Mouse (Mus musculus) hindbrain, postnatal 0 days (tissue): ENCODE measurements at regions not wholly inside any gene's neighbourhood (a gene's known extent, or its start where the extent isn't known, plus 50 kb on each side); places are given as distances from the start of the nearest gene placed in this dataset.

Experiments
- ATAC-seq: fragments of 200-750 bp; cut with Nextera tagmentation; 2 replicates; pipeline ENCODE4 v1.8.0; 2017; ENCODE audit warnings: mild to moderate bottlenecking, moderate TSS enrichment, moderate library complexity
- DNase-seq: peaks from one replicate; pipeline ENCODE4 v3.0.0-alpha.2; 2015; ENCODE audit warnings: low spot score
- H3K27ac ChIP-seq: fragments of 300-500 bp; sonication (generic); 2 replicates; pipeline ENCODE4 v1.5.1; 2014; ENCODE audit warnings: mild to moderate bottlenecking
- H3K27me3 ChIP-seq: fragments of 300-500 bp; sonication (generic); 2 replicates; pipeline ENCODE4 v1.6.1; 2014; ENCODE audit warnings: low read length, mixed read lengths; ENCODE audit not compliant: insufficient read depth
- H3K36me3 ChIP-seq: fragments of 300-500 bp; sonication (generic); 2 replicates; pipeline ENCODE4 v1.6.1; 2014; ENCODE audit warnings: low read length, mixed read lengths; ENCODE audit not compliant: insufficient read depth
- H3K4me1 ChIP-seq: fragments of 300-500 bp; sonication (generic); 2 replicates; pipeline ENCODE4 v1.6.1; 2014; ENCODE audit warnings: antibody characterized with exemption, low read length, mixed read lengths; ENCODE audit not compliant: insufficient read depth
- H3K4me2 ChIP-seq: fragments of 300-500 bp; sonication (generic); 2 replicates; pipeline ENCODE4 v1.6.1; 2014; ENCODE audit warnings: low read depth, mild to moderate bottlenecking, low read length, moderate library complexity, mixed read lengths
- H3K4me3 ChIP-seq: fragments of 300-500 bp; sonication (generic); 2 replicates; pipeline ENCODE4 v1.5.1; 2014; ENCODE audit warnings: low read length
- H3K9ac ChIP-seq: fragments of 300-500 bp; sonication (generic); replicated peaks from 2 replicates; pipeline ENCODE4 v1.6.1; 2014; ENCODE audit warnings: mild to moderate bottlenecking, low read length, moderate library complexity, mixed read lengths
- H3K9me3 ChIP-seq: fragments of 300-500 bp; sonication (generic); 2 replicates; pipeline ENCODE4 v1.6.1; 2016; ENCODE audit warnings: low read length, mixed read lengths
- CTCF ChIP-seq: IDR thresholded peaks from 2 replicates; pipeline ENCODE4 v1.5.1; 2016; ENCODE audit warnings: antibody characterized with exemption, control low read depth, low read depth
- WGBS: fragments of 180-500 bp; shearing (Covaris S2); extraction: QIAGEN DNeasy Blood & Tissue Kit; methylation state at CpG from one replicate; pipeline ENCODE4 v1.1.7; 2014; 5-methylcytosine and 5-hydroxymethylcytosine counted together

GRCm38 (mm10) chr1:105434631-105435403 lies 78.3 kb upstream of the Rnf152 start:
- Histone ChIP-seq H3K4me2 (no peak overlapping the region), H3K27ac (no peak overlapping the region), H3K9ac (no peak overlapping the region), H3K9me3 (no peaks in the 10 kb centered on the region), H3K36me3 (no peaks in the 10 kb centered on the region), H3K27me3 (no peaks in the 10 kb centered on the region), H3K4me3 (no peak overlapping the region), H3K4me1 (no peaks in the 10 kb centered on the region)
- no peak for TF ChIP-seq CTCF
- no peak for ATAC-seq
- 86% methylated on average over 8 of the region's 8 CpGs for WGBS
- DNase-seq = no peak

GRCm38 (mm10) chr1:105433949-105434348 lies 77.4 kb upstream of the Rnf152 start:
- no peaks in the 10 kb centered on the region for H3K4me1 ChIP-seq
- ATAC-seq (no peak; the same call in 1 of the 2 replicates), DNase-seq (no peak)
- no peak for TF ChIP-seq CTCF
- H3K9ac ChIP-seq = no peak overlapping the region
- H3K9me3 ChIP-seq = no peaks in the 10 kb centered on the region
- no peak overlapping the region for H3K4me3 ChIP-seq
- H3K27ac ChIP-seq = no peak overlapping the region
- no peaks in the 10 kb centered on the region for H3K27me3 ChIP-seq
- H3K4me2 ChIP-seq = no peak overlapping the region
- no peaks in the 10 kb centered on the region for H3K36me3 ChIP-seq
- WGBS = 66% methylated on average over 2 of the region's 2 CpGs

GRCm38 (mm10) chr1:105431803-105432202 lies 75.3 kb upstream of the Rnf152 start:
- H3K9ac ChIP-seq = no peak overlapping the region
- ATAC-seq (no peak), DNase-seq (no peak)
- no peaks in the 10 kb centered on the region for H3K9me3 ChIP-seq
- 79% methylated on average over 2 of the region's 2 CpGs for WGBS
- no peaks in the 10 kb centered on the region for H3K4me1 ChIP-seq
- H3K4me3 ChIP-seq = no peak overlapping the region
- H3K36me3 ChIP-seq = no peaks in the 10 kb centered on the region
- no peak overlapping the region for H3K27ac ChIP-seq
- H3K4me2 ChIP-seq = no peak overlapping the region
- H3K27me3 ChIP-seq = no peaks in the 10 kb centered on the region
- TF ChIP-seq CTCF = no peak

GRCm38 (mm10) chr1:105430712-105431111 lies 74.2 kb upstream of the Rnf152 start:
- no peak for ATAC-seq

GRCm38 (mm10) chr1:105428165-105428564 lies 71.7 kb upstream of the Rnf152 start:
- no peak for TF ChIP-seq CTCF
- WGBS = 95% methylated on average over 1 of the region's 1 CpGs

More at GRCm38 (mm10) chr1:105430712-105431111, 74.2 kb upstream of the Rnf152 start:
- Histone ChIP-seq H3K36me3 (no peaks in the 10 kb centered on the region), H3K27me3 (no peaks in the 10 kb centered on the region), H3K27ac (no peak overlapping the region), H3K4me2 (no peak overlapping the region), H3K4me1 (no peaks in the 10 kb centered on the region), H3K4me3 (no peak overlapping the region), H3K9ac (no peak overlapping the region), H3K9me3 (no peaks in the 10 kb centered on the region)
- no peak for DNase-seq
- no peak for TF ChIP-seq CTCF
- WGBS = 93% methylated on average over 4 of the region's 4 CpGs

GRCm38 (mm10) chr1:105426086-105426485 lies 69.6 kb upstream of the Rnf152 start:
- Histone ChIP-seq H3K9ac (no peak overlapping the region), H3K4me3 (no peak overlapping the region), H3K4me2 (no peak overlapping the region), H3K9me3 (no peaks in the 10 kb centered on the region), H3K4me1 (no peaks in the 10 kb centered on the region), H3K27ac (no peak overlapping the region), H3K36me3 (no peaks in the 10 kb centered on the region), H3K27me3 (no peaks in the 10 kb centered on the region)
- no peak for TF ChIP-seq CTCF
- ATAC-seq = no peak
- 42% methylated on average over 4 of the region's 4 CpGs for WGBS
- DNase-seq = no peak

More at GRCm38 (mm10) chr1:105428165-105428564, 71.7 kb upstream of the Rnf152 start:
- Histone ChIP-seq H3K4me1 (no peaks in the 10 kb centered on the region), H3K27me3 (no peaks in the 10 kb centered on the region), H3K4me2 (no peak overlapping the region), H3K4me3 (no peak overlapping the region), H3K9me3 (no peaks in the 10 kb centered on the region), H3K36me3 (no peaks in the 10 kb centered on the region), H3K27ac (no peak overlapping the region), H3K9ac (no peak overlapping the region)
- no peak for DNase-seq
- ATAC-seq = no peak

GRCm38 (mm10) chr1:105423380-105423779 lies 66.9 kb upstream of the Rnf152 start:
- H3K36me3 ChIP-seq = no peaks in the 10 kb centered on the region
- H3K27me3 ChIP-seq = no peaks in the 10 kb centered on the region
- TF ChIP-seq CTCF = no peak
- H3K4me3 ChIP-seq = no peak overlapping the region
- DNase-seq = no peak
- no peak overlapping the region for H3K4me2 ChIP-seq
- no peak overlapping the region for H3K27ac ChIP-seq
- WGBS = 16% methylated on average over 2 of the region's 2 CpGs
- no peak overlapping the region for H3K9ac ChIP-seq
- H3K9me3 ChIP-seq = no peaks in the 10 kb centered on the region
- H3K4me1 ChIP-seq = no peaks in the 10 kb centered on the region
- ATAC-seq = no peak
